Mouse (Mus musculus) E14TG2a.4 (cell line): ENCODE data around the gene Clec2g.
"Not testable (repeated sequence)": the region's sequence is repeated elsewhere in the genome, so short reads cannot be mapped to it uniquely, and the experiment has no call there.

ENCODE experiments used
- H3K27me3 ChIP-seq: 2 replicates; pipeline ENCODE4 v1.6.1; 2014; ENCODE audit warnings: low read length, control low read depth; ENCODE audit not compliant: insufficient read depth
- H3K36me3 ChIP-seq: 2 replicates; pipeline ENCODE4 v1.6.1; 2014; ENCODE audit warnings: low read length, control low read depth; ENCODE audit not compliant: insufficient read depth
- H3K4me1 ChIP-seq: replicated peaks from 2 replicates; pipeline ENCODE4 v1.6.1; 2014; ENCODE audit warnings: low read depth, low read length, control low read depth
- H3K4me3 ChIP-seq: replicated peaks from 2 replicates; pipeline ENCODE4 v1.5.1; 2014; ENCODE audit warnings: mild to moderate bottlenecking, low read length
- H3K9me3 ChIP-seq: 2 replicates; pipeline ENCODE4 v1.6.1; 2014; ENCODE audit warnings: low read length, control low read depth
- CTCF ChIP-seq: conservative IDR thresholded peaks from 2 replicates; pipeline ENCODE4 v1.5.1; 2014; ENCODE audit warnings: low read length
- NANOG ChIP-seq: IDR thresholded peaks from 2 replicates; pipeline ENCODE4 v1.6.1; 2014; ENCODE audit warnings: borderline replicate concordance, low read length, mixed read lengths
- POU5F1 ChIP-seq: IDR thresholded peaks from 2 replicates; pipeline ENCODE4 v1.6.1; 2014; ENCODE audit warnings: low read length, borderline replicate concordance

The Clec2g gene

DNA sequence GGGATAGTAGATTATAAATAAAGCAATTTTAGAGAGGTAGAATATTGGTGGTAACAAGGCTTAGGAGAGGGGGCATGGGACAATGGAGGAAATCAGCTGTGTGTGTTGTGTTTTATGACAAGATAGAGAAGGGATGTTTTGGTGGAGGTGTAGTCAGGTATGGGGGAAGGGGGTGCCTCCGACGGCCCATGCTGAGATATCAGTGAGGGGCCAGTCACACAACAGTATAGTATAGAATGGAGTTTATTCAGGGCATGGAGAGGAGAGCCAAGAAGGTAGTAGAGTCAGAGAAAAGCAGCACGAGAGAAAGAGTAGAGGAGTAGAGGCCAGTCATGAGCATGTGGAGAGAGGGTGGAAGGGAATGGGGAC, 76.3 kb downstream of the Clec2g start:
- TF ChIP-seq CTCF (no peak), NANOG (no peak), POU5F1 (no peak)
- no peaks in the 10 kb centered on the region for H3K27me3 ChIP-seq
- no peaks in the 10 kb centered on the region for H3K36me3 ChIP-seq
- H3K4me1 ChIP-seq: no peaks in the 10 kb centered on the region
- H3K4me3 ChIP-seq: no peak overlapping the region
- H3K9me3 ChIP-seq: peaks cover 57% of the 10 kb centered on the region

DNA sequence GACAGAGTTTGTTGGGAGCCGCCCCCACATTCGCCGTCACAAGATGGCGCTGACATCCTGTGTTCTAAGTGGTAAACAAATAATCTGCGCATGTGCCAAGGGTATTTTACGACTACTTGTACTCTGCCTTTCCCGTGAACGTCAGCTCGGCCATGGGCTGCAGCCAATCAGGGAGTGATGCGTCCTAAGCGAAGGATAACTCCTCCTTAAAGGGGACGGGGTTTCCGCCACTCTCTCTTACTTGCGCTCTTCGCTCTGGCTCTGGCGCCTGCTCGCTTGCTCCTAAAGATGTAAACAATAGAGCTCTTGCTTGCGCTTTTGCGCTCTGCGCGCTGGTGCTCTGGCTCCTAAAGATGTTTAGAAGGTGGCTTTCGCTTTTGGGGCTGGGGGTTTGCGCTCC, 77.8 kb downstream of the Clec2g start:
- not testable (repeated sequence) for H3K4me1 ChIP-seq, H3K27me3 ChIP-seq, H3K4me3 ChIP-seq, H3K36me3 ChIP-seq
- H3K9me3 ChIP-seq: peaks cover 42% of the 10 kb centered on the region

DNA sequence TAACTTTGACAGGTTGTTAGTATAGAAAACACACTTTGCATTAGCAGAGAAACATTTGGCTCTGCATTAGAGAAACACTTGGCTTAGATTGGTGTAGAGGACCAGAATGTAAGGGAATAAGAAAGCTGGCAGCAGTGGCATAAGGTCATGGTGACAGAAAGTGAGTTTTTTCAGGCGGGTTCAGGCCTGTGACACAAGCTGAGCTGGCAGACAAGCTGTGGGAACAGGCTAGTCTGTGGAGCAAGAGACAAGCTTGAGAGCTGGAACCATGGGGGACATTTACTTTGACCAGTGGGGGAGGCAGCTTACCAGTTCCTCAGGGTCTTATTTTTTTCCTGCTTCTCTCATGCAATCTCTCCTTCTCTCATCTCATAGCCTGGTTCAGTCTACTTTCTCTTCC, 78.8 kb downstream of the Clec2g start:
- H3K4me1 ChIP-seq: no peaks in the 10 kb centered on the region
- no peaks in the 10 kb centered on the region for H3K27me3 ChIP-seq
- peaks cover 33% of the 10 kb centered on the region for H3K9me3 ChIP-seq
- TF ChIP-seq POU5F1: no peak
- no peak for TF ChIP-seq NANOG
- no peak for TF ChIP-seq CTCF
- no peak overlapping the region for H3K4me3 ChIP-seq
- H3K36me3 ChIP-seq: no peaks in the 10 kb centered on the region

DNA sequence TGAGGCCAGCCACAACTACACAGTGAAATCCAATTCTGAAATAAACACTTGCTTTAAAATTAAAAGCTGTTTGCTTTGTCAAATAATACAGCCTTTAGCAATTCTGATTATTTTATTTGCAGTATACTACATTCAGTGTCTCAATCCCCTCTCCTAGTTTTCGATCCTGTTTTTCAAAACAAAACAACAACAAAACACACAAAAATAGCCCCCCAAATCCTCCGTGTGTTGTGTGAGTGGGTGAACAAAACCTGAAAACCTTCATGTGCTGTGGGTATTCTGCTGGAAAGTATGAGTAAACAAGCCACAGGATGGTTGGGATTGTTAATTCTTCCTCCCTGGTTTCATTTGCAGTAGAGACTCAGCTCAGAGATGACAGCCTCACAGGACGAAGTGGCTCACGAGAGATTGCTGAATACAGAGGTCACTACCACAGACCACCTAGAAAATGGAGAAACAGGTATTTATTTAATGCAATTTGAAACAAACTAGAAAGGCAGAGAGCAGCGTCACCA, 79.6 kb downstream of the Clec2g start:
- no peaks in the 10 kb centered on the region for H3K4me1 ChIP-seq
- TF ChIP-seq POU5F1 (no peak), CTCF (no peak), NANOG (no peak)
- H3K27me3 ChIP-seq: no peaks in the 10 kb centered on the region

DNA sequence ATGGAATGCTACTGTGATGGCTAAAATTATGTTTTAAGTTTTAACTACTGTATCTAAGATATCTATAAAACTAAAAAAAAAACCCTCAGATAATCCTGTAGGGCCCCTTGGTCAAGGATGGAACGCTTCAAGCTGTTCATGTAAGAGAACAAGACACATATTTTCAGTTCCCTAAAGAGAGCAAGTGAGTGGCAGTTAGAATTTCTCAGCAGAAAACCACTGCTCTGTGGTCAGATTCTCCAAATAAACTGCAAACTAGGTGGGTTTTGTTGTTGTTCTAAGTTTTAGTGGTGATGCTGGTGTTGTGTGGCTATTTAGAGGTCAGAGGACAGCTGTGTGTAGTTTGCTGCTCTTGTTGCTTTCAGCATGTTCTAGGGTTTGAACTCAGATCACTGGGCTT, 80.2 kb downstream of the Clec2g start:
- no peaks in the 10 kb centered on the region for H3K36me3 ChIP-seq
- peaks cover 19% of the 10 kb centered on the region for H3K9me3 ChIP-seq
- H3K27me3 ChIP-seq: no peaks in the 10 kb centered on the region
- H3K4me3 ChIP-seq: no peak overlapping the region
- no peaks in the 10 kb centered on the region for H3K4me1 ChIP-seq
- TF ChIP-seq NANOG: no peak
- TF ChIP-seq POU5F1: no peak
- TF ChIP-seq CTCF: no peak

More for the DNA sequence above, 79.6 kb downstream of the Clec2g start:
- Histone ChIP-seq H3K4me3 (no peak overlapping the region), H3K36me3 (no peaks in the 10 kb centered on the region), H3K9me3 (peaks cover 25% of the 10 kb centered on the region)

DNA sequence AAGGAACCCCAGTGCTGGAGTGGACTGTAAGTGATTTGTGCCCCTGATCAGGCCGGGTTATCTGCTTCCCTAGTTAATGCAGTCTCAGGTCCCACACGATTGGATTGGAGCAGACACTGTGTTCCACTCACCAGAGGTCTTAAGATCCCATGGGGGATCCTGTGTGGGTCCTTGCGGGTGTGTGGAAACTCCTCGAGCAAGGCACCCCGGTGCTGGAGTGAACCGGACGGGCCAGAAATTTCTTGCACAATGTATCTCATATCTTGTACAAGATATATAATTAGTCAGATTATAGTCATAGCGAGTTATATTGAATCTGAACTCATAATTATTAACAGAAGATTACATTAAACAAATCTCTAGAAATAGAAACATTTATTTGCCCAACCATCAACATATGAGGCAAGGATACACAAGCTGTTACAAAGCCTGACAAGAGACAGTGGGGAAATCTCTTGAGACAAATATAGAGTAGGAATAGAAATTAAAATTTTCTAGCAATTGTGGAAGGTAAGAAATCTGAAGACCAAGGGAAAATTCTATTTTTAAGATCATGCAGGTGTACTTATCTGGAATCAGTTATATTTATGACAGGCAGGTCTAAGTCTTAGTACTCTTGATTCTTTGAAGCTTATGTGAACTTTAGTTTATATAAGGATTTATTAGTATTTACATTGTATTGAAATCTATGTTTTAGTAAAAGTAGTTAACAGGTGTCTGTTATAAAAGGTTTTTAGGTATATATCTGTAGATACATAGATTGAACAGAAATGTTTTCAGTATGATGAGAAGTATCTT, 93.5 kb downstream of the Clec2g start:
- Histone ChIP-seq H3K4me3 (no peak overlapping the region), H3K27me3 (no peaks in the 10 kb centered on the region), H3K4me1 (no peaks in the 10 kb centered on the region), H3K36me3 (no peaks in the 10 kb centered on the region), H3K9me3 (0 out of 2 replicates have a peak, but pooled peaks cover 3% of the 10 kb centered on the region)
- TF ChIP-seq NANOG (no peak), POU5F1 (no peak), CTCF (no peak)

DNA sequence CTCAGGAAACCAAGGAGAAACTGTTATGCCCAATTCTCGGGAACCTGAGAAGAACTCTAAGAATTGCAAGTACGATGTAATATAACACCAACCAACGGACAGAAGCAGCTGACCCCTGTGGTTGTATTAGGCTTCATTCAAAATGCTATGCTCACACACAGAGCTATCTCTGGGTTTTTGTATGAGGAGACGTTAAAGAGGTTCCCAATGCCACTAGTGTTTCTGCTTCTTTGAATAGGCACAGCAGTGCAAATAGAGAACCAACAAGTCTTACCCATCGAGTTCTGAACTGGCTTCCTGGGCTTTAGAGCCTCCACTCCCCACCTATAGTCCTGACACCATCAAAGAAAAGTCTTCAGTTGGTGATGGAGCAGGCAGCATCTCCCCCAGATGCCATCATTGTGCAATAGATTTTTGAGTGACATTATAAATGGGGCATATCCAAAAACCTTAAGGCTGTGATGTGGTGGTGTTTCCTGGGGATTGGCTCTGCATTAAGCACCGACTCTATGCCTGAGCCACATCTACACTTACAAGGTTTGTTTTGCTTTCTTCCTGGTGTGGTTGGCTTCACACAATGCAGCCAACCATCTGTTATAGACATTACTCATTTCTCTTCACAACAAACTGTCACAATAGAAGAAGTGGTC, 96.1 kb downstream of the Clec2g start:
- H3K36me3 ChIP-seq: no peaks in the 10 kb centered on the region
- no peak overlapping the region for H3K4me3 ChIP-seq
- no peaks in the 10 kb centered on the region for H3K4me1 ChIP-seq
- no peak for TF ChIP-seq CTCF
- no peak for TF ChIP-seq NANOG
- no peaks in the 10 kb centered on the region for H3K27me3 ChIP-seq
- H3K9me3 ChIP-seq: 0 out of 2 replicates have a peak, but pooled peaks cover 3% of the 10 kb centered on the region

DNA sequence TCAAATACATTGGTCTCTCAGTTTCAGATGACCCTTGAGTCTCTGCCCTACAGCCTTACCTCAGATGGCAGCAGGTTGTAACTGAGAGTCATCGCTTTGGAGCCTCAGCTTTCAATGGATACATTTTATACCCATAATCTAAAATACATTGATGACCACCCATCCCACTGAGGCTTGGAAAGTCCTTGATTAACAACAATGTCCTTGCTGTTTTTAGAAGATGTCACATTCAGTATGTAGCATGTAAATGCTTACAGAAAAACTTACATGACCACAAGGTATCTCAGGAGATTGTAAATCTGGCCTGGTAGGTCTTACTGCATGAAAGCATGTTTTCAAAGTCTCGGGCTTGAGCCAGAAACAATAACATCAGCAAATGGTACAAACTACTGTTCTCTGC, 96.8 kb downstream of the Clec2g start:
- Histone ChIP-seq H3K36me3 (no peaks in the 10 kb centered on the region), H3K4me1 (no peaks in the 10 kb centered on the region), H3K9me3 (0 out of 2 replicates have a peak, but pooled peaks cover 3% of the 10 kb centered on the region), H3K27me3 (no peaks in the 10 kb centered on the region), H3K4me3 (no peak overlapping the region)
- TF ChIP-seq POU5F1 (no peak), CTCF (no peak), NANOG (no peak)

DNA sequence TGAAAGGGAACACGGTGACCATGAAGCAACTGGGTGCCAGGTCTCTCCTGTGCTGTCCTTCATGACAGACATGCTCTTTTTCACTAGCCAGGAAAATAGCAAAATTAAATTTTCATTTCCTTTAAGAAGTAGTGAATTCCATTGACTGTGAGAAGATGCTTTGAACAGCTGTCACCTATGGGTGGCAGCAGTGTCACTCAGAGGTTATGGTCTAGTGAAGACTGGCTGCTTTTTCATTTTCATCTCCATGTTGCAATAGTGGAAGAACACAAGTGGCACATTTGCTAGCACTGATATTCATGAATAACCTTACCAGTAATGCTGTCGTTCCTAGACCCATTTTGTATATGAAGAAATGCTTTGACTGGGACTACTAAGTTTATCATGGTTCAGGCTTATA, 99.2 kb downstream of the Clec2g start:
- H3K27me3 ChIP-seq: no peaks in the 10 kb centered on the region
- H3K36me3 ChIP-seq: no peaks in the 10 kb centered on the region
- H3K9me3 ChIP-seq: no peaks in the 10 kb centered on the region
- no peaks in the 10 kb centered on the region for H3K4me1 ChIP-seq
- H3K4me3 ChIP-seq: no peak overlapping the region
- TF ChIP-seq POU5F1: no peak
- TF ChIP-seq CTCF: no peak
